Mouse (Mus musculus): Measurements from ENCODE around the gene Snx20.

DNA sequence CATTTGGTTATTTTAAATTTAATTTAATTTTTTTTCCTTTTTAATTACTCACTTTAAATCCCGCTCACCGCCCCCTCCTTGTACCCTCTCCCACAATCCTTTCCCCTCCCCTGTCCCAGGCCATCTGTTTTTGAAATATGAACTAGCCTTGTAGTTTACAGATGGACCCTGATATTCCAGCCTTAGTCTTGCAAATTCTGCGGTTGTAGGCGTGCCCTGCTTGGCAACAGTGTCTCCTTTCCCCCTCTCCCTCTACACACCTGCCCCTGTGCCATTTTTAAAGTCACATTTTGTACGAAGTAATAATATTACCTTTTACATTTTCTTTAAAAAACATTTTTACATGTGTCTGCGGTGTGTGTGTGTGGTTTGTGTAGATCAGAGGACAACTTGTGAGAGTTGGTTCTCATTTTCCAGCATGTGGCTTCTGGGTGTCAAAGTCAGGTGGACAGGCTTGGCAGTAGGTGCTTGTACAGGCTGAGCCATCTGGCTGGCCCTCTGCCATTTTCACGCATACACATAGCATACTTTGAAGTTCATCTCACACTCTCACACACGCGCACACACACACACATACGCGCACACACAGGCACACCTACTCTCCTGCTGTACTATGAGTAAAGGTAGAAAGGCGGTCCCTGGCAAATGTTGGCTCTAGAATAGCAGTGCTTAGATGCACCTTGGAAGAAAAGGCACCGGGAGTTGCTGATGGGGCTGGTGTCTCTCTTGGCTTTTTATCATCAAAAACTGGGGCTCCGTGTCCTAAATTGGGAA lies 7.7 kb downstream of the Snx20 start:
- TF ChIP-seq CTCF (IDR thresholded peaks at IDR 0.05; ENCODE audit: low read depth) (no peak), EP300 (IDR thresholded peaks at IDR 0.05; ENCODE audit: low read depth) (no peak)

Measured in heart, postnatal 0 days (tissue).